Mouse (Mus musculus) layer of hippocampus, adult 9-10 months (tissue): ENCODE results near the gene Ccdc144b.

ENCODE experiments used
- DNase-seq: peaks from one replicate; pipeline ENCODE4 v3.0.0; 2022; ENCODE audit warnings: low spot score

The Ccdc144b gene

GRCm38 (mm10) chr3:36029993-36030392 is 23.4 kb downstream of the Ccdc144b start:
- DNase-seq: no peak

DNA sequence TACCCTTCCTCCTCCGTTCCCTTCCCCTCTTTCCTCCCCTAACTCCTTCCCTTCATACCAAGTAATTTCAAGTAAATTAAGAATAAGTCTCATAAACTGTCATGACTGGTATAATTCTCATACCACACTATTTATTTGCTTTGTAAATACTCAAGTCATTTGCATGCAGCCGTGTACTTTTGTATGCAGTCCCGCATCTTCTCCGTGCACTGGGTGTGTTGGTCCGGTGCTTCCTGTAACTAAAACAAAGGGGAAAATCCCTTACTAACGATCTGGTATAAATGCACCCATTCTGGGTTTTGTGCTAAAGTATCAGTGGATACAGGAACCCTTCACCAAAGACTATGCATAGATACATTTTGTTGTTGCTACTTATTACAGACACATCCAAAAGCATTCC is 27.6 kb downstream of the Ccdc144b start:
- no peak for DNase-seq

DNA sequence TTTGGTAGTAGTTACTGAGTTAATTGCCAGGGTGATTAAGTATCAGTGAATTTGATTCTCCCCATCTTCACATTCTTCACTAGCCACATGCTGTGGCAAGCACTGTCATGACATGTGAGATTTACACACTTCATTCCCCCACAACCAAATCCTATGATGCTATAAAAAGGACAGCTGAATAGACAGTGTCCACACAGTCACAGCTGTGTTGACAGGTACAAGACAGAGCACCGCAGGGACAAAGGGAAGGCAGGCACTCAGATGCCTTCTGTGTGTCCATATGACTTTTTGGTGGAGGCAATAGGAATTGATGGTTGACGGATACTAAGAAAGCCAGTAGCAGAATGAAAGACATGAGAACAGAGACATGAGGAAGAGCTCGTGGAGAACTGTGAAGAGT is 42.1 kb downstream of the Ccdc144b start:
- no peak for DNase-seq

DNA sequence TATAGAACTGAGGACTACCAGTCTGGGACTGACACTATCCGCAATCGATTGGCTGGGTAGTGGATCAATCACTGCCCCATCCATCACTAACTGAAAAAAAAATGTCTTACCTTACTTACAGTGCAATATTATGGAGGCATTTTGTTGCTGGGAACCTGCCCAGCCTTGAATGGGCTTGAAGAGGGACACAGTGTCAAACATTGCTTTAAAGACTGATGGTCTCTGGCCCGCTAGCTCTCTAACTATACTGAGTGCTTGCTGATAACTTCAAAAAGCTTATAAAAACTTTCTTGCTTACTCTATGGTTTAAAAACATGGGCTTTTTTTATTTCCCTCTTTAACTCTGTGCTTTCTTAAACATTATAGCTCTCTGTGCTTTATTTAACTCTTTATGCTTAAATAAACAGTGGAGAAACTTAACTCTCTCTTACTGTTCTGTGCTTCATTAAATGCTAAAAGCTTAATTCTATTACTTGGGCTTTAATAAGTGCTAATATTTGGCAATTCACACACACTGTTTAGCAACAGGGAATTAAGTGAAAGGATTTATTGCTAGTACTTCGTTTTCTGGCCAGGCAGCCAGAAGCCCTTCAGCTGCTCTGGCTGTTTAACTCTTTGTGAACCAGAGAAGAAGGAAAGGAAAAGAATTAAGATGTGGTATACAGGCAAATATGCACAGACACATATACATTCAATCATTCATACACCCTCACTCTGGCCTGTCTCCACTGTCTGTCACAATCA is 44.8 kb downstream of the Ccdc144b start:
- no peak for DNase-seq

DNA sequence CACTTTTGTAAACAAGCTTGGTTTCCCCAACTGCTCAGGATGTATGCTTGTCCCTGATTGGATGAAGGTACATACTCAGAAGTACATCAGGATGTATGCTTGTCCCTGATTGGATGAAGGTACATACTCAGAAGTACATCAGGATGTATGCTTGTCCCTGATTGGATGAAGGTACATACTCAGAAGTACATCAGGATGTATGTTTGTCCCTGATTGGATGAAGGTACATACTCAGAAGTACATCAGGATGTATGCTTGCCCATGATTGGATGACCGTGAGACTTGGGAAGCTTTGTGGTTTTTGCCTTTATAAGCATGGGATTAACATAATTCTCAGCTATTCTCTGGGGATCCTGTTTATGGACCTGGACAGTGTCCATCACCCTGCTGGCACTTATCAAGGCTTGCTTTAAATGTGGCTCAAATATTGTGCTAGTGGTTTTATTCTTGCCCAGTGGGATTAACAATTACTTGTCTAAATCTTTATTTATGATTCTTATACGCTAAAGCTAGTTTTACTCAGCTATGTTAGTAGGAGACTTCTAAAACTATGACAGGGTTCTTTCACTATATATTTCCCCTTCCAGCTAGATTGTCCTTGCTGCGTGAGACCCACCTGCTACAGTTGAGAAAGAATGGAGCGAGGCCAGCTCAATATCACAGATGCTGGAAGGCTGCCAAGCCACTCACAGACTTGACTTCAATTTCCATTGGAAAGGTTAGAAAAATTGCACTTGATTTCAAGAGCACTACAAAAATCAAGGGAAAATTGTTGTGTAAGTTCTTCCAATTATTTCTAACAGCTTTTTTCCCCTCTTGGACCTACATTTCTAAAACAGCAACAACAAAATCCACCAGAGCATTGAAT is 49.1 kb downstream of the Ccdc144b start:
- DNase-seq: no peak

- DNase-seq: peak; percentile 96
These were observed 52.8 kb downstream of the Ccdc144b start, which contains the start of gene Mccc1 for GRCm38 (mm10) chr3:36000275-36001239. Gene Mccc1, minus strand, starts transcription at chr3:36000678.

DNA sequence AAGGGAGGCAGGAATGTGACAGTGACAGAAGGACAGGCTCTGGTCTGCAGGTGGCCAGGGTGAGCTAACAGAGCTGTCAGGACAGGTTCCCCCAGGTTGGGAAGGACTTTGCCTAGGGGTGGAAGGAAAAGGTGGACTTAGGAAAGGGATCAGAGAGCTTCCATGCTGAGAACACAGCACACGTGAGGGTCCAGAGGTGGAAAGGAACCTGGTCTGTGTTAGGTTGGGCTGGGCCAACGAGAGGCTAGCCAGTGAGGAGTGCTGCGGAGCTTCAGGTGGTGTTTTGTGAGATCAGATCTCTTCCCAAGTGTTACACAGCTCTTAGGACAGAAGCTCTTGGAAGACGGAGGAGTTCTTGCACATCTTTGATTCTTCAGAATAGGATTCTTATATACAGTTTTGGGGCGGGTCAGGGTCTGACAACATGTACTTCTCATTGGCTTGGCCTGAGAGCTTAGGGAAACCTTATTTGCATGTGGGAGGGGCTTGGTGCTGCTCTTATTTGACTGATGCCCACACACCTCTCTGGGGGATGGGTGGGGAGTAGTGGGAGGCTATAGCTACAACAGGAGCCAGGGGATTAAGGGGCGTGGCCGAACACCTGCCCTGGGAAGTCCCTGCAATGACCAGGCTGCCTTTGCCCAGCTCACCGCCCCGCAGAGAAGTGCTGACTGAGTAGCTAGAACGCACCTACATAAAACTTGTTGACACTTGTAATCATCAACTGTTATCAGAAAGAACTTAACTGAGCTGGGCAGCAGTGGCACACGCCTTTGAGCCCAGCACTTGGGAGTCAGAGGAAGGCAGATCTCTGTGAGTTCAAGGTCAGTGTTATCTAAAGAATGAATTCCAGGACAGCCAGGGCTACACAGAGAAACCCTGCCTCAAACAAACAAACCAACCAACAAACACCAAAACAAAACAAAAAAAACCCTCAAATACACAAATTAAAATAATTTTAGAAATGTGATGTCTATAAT is 58.5 kb downstream of the Ccdc144b start:
- no peak for DNase-seq

DNA sequence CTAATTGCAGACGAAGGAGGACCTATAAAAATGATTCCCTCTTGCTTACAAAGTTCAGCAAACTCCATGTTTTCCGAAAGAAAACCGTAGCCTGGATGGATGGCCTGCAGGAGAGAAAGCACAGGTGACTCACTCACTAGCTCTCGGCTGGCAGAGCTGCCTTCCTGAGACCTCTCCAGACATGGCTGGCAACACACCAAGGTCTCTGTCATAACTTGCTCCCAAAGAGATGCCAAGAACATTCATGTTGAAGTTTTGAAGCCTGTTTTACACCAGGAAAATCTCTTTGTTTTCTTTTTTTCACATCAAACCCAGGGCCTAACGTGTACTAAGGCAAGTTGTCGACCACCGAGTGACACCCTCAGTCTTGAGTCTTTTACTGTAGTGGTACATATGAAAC is 62.6 kb downstream of the Ccdc144b start:
- DNase-seq: no peak

GRCm38 (mm10) chr3:35988031-35988430 is 65.3 kb downstream of the Ccdc144b start:
- DNase-seq: no peak

DNA sequence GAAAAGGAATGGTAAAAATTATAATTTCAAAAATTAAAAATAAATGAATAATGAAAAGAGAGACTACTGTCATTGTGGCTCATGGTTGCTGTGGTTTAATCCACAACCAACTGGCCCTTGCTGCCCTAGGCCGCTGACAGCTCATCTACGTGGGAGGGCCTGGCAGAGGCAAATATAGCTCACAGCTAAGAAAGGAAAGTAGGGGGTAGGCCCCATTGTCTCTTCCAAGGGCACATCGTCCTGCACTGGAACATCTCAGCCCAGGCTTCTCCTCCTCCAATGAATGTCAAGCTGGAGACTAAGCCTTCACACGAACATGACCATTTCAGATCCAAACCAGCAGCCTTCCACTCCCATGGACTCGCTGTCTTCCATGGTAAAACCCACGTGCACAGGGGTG is 67.1 kb downstream of the Ccdc144b start:
- DNase-seq: no peak

DNA sequence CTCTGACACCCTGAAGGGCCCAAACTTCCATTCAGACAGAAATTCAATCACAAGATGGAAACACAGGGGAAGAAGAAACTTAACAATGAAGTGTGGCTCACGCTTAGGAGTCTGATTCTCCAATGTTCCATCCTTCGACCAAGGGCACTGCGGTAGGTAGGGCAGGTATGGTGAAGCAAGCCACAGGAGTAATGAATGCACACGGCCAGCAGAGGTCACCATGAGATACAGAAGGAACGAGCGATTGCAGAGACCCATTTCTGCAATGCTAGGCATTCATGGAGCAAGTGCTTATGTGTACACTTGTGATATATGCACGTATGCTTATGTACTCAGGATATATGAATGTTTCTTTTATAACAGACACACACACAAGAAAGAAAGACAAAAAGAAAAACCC is 79.8 kb downstream of the Ccdc144b start:
- no peak for DNase-seq

GRCm38 (mm10) chr3:35972985-35973384 is 80.4 kb downstream of the Ccdc144b start:
- no peak for DNase-seq

GRCm38 (mm10) chr3:35971149-35971548 is 82.2 kb downstream of the Ccdc144b start:
- no peak for DNase-seq

- DNase-seq: no peak
These were observed 82.9 kb downstream of the Ccdc144b start for GRCm38 (mm10) chr3:35970441-35970840.

GRCm38 (mm10) chr3:35967366-35967921 is 85.9 kb downstream of the Ccdc144b start:
- DNase-seq: no peak

GRCm38 (mm10) chr3:35966493-35966892 is 86.9 kb downstream of the Ccdc144b start:
- DNase-seq: no peak

- DNase-seq: no peak
These were observed 88.4 kb downstream of the Ccdc144b start for GRCm38 (mm10) chr3:35964928-35965327.

DNA sequence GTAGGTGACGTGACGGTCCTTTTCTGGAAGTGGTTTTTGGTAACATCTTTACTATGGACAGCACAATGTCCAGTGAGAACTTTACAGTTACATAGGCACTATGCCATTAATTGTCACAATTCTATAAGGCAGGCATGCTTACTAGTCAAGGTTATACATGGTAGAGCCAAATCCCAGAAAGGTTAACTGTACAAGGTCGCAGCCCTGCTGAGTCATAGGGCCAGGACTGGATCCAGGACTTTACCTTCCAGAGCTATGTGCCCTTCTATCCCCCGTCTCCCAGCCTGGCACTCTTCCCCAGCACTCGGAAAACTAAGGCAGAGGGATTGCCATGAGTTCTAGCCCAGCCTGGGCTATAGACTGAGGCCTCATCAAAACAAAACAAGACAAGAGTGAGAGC is 89.4 kb downstream of the Ccdc144b start:
- no peak for DNase-seq

- DNase-seq: no peak
These were observed 89.9 kb downstream of the Ccdc144b start for GRCm38 (mm10) chr3:35963401-35963800.

DNA sequence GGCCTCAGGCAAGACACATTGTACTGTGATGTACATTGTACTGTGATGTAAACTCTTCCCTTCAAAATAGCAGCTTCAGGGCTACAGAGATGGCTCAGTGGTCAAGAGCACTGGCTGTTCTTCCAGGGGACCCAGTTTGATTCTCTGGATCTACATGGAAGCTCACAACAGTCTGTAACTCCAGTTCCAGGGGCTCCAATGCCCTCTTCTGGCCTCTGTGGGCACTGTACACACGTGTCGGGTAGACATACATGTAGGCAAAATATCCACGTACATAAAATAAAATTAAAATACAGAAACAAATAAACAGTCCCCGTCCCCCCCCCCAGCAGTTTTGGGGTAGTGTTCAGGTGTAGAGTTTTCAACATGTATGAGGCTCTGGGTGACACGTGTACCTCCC is 90.4 kb downstream of the Ccdc144b start:
- DNase-seq: no peak
